Mouse (Mus musculus): ENCODE results near the gene Scaf11. TPM values are rescaled to one million over a fixed set of nuclear protein-coding genes. Genes with fewer than 3 reads are reported as not detected.

The Scaf11 gene
- polyA plus RNA-seq (2015; fragmentation: Illumina TruSeq; extraction: RNeasy Lipid Tissue Mini Kit (QIAGEN cat#74804); ENCODE audit: low read depth, low replicate concordance): 31.8 TPM

GRCm38 (mm10) chr15:96460730-96461540, at the start of gene Scaf11:
Scaf11 (minus strand) TSS chr15:96460843.

Other genes with a start within 250 kb of the Scaf11 start
- gene Arid2, start 173.3 kb downstream of the Scaf11 start, polyA plus RNA-seq (2015; fragmentation: Illumina TruSeq; extraction: RNeasy Lipid Tissue Mini Kit (QIAGEN cat#74804); ENCODE audit: low read depth, low replicate concordance): 13.7 TPM
- 75.2 TPM for gene Slc38a1, start 182.1 kb upstream of the Scaf11 start, polyA plus RNA-seq (2015; fragmentation: Illumina TruSeq; extraction: RNeasy Lipid Tissue Mini Kit (QIAGEN cat#74804); ENCODE audit: low read depth, low replicate concordance)
- 77.7 TPM for gene Slc38a2, start 238.9 kb upstream of the Scaf11 start, polyA plus RNA-seq (2015; fragmentation: Illumina TruSeq; extraction: RNeasy Lipid Tissue Mini Kit (QIAGEN cat#74804); ENCODE audit: low read depth, low replicate concordance)